Mouse (Mus musculus): ENCODE data around the gene Entpd1. TPM values are rescaled to one million over a fixed set of nuclear protein-coding genes. Genes with fewer than 3 reads are reported as not detected.

Entpd1 gene
- total and polyA plus RNA-seq, 2 experiments = 1.6 to 4.6 TPM

GRCm38 (mm10) chr19:40684566-40684965, 72.4 kb downstream of the Entpd1 start:
- Histone ChIP-seq H3K36me3 (ENCODE audit: control insufficient read depth, insufficient read depth, low read length) (no peaks in the 10 kb centered on the region), H3K79me2 (ENCODE audit: control insufficient read depth, insufficient read depth, low read length) (no peaks in the 10 kb centered on the region), H3K4me1 (ENCODE audit: control insufficient read depth, insufficient read depth, low read length) (no peaks in the 10 kb centered on the region), H3K4me3 (ENCODE audit: insufficient read depth, low read depth, low read length) (no peak overlapping the region), H3K27me3 (ENCODE audit: control insufficient read depth, insufficient read depth, low read length) (no peaks in the 10 kb centered on the region), H3K27ac (replicated peaks; ENCODE audit: insufficient read depth, low read depth, low read length) (no peak overlapping the region), H3K9ac (ENCODE audit: low read depth, low read length) (no peak overlapping the region)
- DNase-seq (ENCODE audit: extremely low read depth, low read depth, low spot score) = no peak
- TF ChIP-seq CTCF (IDR thresholded peaks at IDR 0.05; ENCODE audit: low read depth, low read length) = no peak
- no peak for TF ChIP-seq POLR2A (IDR thresholded peaks at IDR 0.05; ENCODE audit: extremely low read depth, insufficient read depth, low read length)
- 84% methylated on average over 7 of the region's 7 CpGs for WGBS

- Histone ChIP-seq H3K36me3 (ENCODE audit: control insufficient read depth, insufficient read depth, low read length) (no peaks in the 10 kb centered on the region), H3K4me3 (ENCODE audit: insufficient read depth, low read depth, low read length) (no peak overlapping the region), H3K27ac (replicated peaks; ENCODE audit: insufficient read depth, low read depth, low read length) (no peak overlapping the region), H3K79me2 (ENCODE audit: control insufficient read depth, insufficient read depth, low read length) (no peaks in the 10 kb centered on the region), H3K27me3 (ENCODE audit: control insufficient read depth, insufficient read depth, low read length) (no peaks in the 10 kb centered on the region), H3K9ac (ENCODE audit: low read depth, low read length) (no peak overlapping the region), H3K4me1 (ENCODE audit: control insufficient read depth, insufficient read depth, low read length) (no peaks in the 10 kb centered on the region)
- 85% methylated on average over 4 of the region's 4 CpGs for WGBS
- DNase-seq (ENCODE audit: extremely low read depth, low read depth, low spot score) = no peak
- TF ChIP-seq POLR2A (IDR thresholded peaks at IDR 0.05; ENCODE audit: extremely low read depth, insufficient read depth, low read length) = no peak
- no peak for TF ChIP-seq CTCF (IDR thresholded peaks at IDR 0.05; ENCODE audit: low read depth, low read length)
These were observed 75.2 kb downstream of the Entpd1 start for GRCm38 (mm10) chr19:40687291-40687927.

GRCm38 (mm10) chr19:40693201-40693600, 81.0 kb downstream of the Entpd1 start:
- TF ChIP-seq POLR2A (IDR thresholded peaks at IDR 0.05; ENCODE audit: extremely low read depth, insufficient read depth, low read length) (no peak), CTCF (IDR thresholded peaks at IDR 0.05; ENCODE audit: low read depth, low read length) (no peak)
- no peak overlapping the region for H3K27ac ChIP-seq (replicated peaks; ENCODE audit: insufficient read depth, low read depth, low read length)
- 89% methylated on average over 7 of the region's 7 CpGs for WGBS

GRCm38 (mm10) chr19:40696116-40696515, 84.0 kb downstream of the Entpd1 start:
- DNase-seq (ENCODE audit: extremely low read depth, low read depth, low spot score) = no peak
- Histone ChIP-seq H3K9ac (ENCODE audit: low read depth, low read length) (no peak overlapping the region), H3K36me3 (ENCODE audit: control insufficient read depth, insufficient read depth, low read length) (no peaks in the 10 kb centered on the region), H3K27me3 (ENCODE audit: control insufficient read depth, insufficient read depth, low read length) (no peaks in the 10 kb centered on the region), H3K4me3 (ENCODE audit: insufficient read depth, low read depth, low read length) (no peak overlapping the region), H3K27ac (replicated peaks; ENCODE audit: insufficient read depth, low read depth, low read length) (no peak overlapping the region), H3K79me2 (ENCODE audit: control insufficient read depth, insufficient read depth, low read length) (no peaks in the 10 kb centered on the region), H3K4me1 (ENCODE audit: control insufficient read depth, insufficient read depth, low read length) (no peaks in the 10 kb centered on the region)
- 89% methylated on average over 6 of the region's 6 CpGs for WGBS
- no peak for TF ChIP-seq POLR2A (IDR thresholded peaks at IDR 0.05; ENCODE audit: extremely low read depth, insufficient read depth, low read length)
- TF ChIP-seq CTCF (IDR thresholded peaks at IDR 0.05; ENCODE audit: low read depth, low read length) = no peak

More at GRCm38 (mm10) chr19:40693201-40693600, 81.0 kb downstream of the Entpd1 start:
- Histone ChIP-seq H3K4me1 (ENCODE audit: control insufficient read depth, insufficient read depth, low read length) (no peaks in the 10 kb centered on the region), H3K4me3 (ENCODE audit: insufficient read depth, low read depth, low read length) (no peak overlapping the region), H3K27me3 (ENCODE audit: control insufficient read depth, insufficient read depth, low read length) (no peaks in the 10 kb centered on the region), H3K36me3 (ENCODE audit: control insufficient read depth, insufficient read depth, low read length) (no peaks in the 10 kb centered on the region), H3K9ac (ENCODE audit: low read depth, low read length) (no peak overlapping the region), H3K79me2 (ENCODE audit: control insufficient read depth, insufficient read depth, low read length) (no peaks in the 10 kb centered on the region)
- peak; percentile 29 for DNase-seq (ENCODE audit: extremely low read depth, low read depth, low spot score)

- Histone ChIP-seq H3K9ac (ENCODE audit: low read depth, low read length) (no peak overlapping the region), H3K4me1 (ENCODE audit: control insufficient read depth, insufficient read depth, low read length) (no peaks in the 10 kb centered on the region), H3K27me3 (ENCODE audit: control insufficient read depth, insufficient read depth, low read length) (no peaks in the 10 kb centered on the region), H3K79me2 (ENCODE audit: control insufficient read depth, insufficient read depth, low read length) (no peaks in the 10 kb centered on the region), H3K36me3 (ENCODE audit: control insufficient read depth, insufficient read depth, low read length) (no peaks in the 10 kb centered on the region), H3K4me3 (ENCODE audit: insufficient read depth, low read depth, low read length) (no peak overlapping the region), H3K27ac (replicated peaks; ENCODE audit: insufficient read depth, low read depth, low read length) (no peak overlapping the region)
- WGBS = 64% methylated on average over 13 of the region's 13 CpGs
- DNase-seq (ENCODE audit: extremely low read depth, low read depth, low spot score) = no peak
- TF ChIP-seq CTCF (IDR thresholded peaks at IDR 0.05; ENCODE audit: low read depth, low read length) = no peak
- TF ChIP-seq POLR2A (IDR thresholded peaks at IDR 0.05; ENCODE audit: extremely low read depth, insufficient read depth, low read length) = no peak
These were observed 86.1 kb downstream of the Entpd1 start for GRCm38 (mm10) chr19:40698103-40698853.

GRCm38 (mm10) chr19:40699816-40700215, 87.7 kb downstream of the Entpd1 start:
- DNase-seq (ENCODE audit: extremely low read depth, low read depth, low spot score) = no peak
- Histone ChIP-seq H3K4me3 (ENCODE audit: insufficient read depth, low read depth, low read length) (no peak overlapping the region), H3K27ac (replicated peaks; ENCODE audit: insufficient read depth, low read depth, low read length) (no peak overlapping the region), H3K79me2 (ENCODE audit: control insufficient read depth, insufficient read depth, low read length) (no peaks in the 10 kb centered on the region), H3K27me3 (ENCODE audit: control insufficient read depth, insufficient read depth, low read length) (no peaks in the 10 kb centered on the region; the same call in 1 of the 2 replicates), H3K9ac (ENCODE audit: low read depth, low read length) (no peak overlapping the region), H3K4me1 (ENCODE audit: control insufficient read depth, insufficient read depth, low read length) (no peaks in the 10 kb centered on the region), H3K36me3 (ENCODE audit: control insufficient read depth, insufficient read depth, low read length) (no peaks in the 10 kb centered on the region)
- TF ChIP-seq POLR2A (IDR thresholded peaks at IDR 0.05; ENCODE audit: extremely low read depth, insufficient read depth, low read length) (no peak), CTCF (IDR thresholded peaks at IDR 0.05; ENCODE audit: low read depth, low read length) (no peak)
- WGBS = 85% methylated on average over 5 of the region's 5 CpGs
